Mouse (Mus musculus): ENCODE results near the gene Apc2. TPM values are rescaled to one million over a fixed set of nuclear protein-coding genes. Genes with fewer than 3 reads are reported as not detected.

Apc2 gene
- polyA plus RNA-seq, 1 experiment, result 0.57 TPM

- no peak for DNase-seq
- H3K27ac ChIP-seq (ENCODE audit: control insufficient read depth, insufficient read depth, low read length), result no peak overlapping the region
- peaks cover 70% of the 10 kb centered on the region for H3K36me3 ChIP-seq (ENCODE audit: control insufficient read depth, insufficient read depth, low read length)
- no peaks in the 10 kb centered on the region for H3K27me3 ChIP-seq (ENCODE audit: control insufficient read depth, insufficient read depth, low read length)
- no peak overlapping the region for H3K4me3 ChIP-seq (ENCODE audit: control insufficient read depth, insufficient read depth, low read length)
- TF ChIP-seq CTCF (IDR thresholded peaks at IDR 0.05; ENCODE audit: borderline replicate concordance, control insufficient read depth, extremely low read depth, insufficient read depth, low read length, poor library complexity), result no peak
- TF ChIP-seq POLR2A (IDR thresholded peaks at IDR 0.05; ENCODE audit: control insufficient read depth, extremely low read depth, insufficient read depth, low read length, poor library complexity), result no peak
- no peaks in the 10 kb centered on the region for H3K4me1 ChIP-seq (replicated peaks; ENCODE audit: control insufficient read depth, insufficient read depth, low read length)
- 97% methylated on average over 7 of the region's 7 CpGs for WGBS
Measured at GRCm38 (mm10) chr10:80281304-80281703, 14.5 kb upstream of the Apc2 start.

- Histone ChIP-seq H3K27me3 (ENCODE audit: control insufficient read depth, insufficient read depth, low read length) (no peaks in the 10 kb centered on the region), H3K36me3 (ENCODE audit: control insufficient read depth, insufficient read depth, low read length) (peaks cover 66% of the 10 kb centered on the region), H3K27ac (ENCODE audit: control insufficient read depth, insufficient read depth, low read length) (no peak overlapping the region), H3K4me3 (ENCODE audit: control insufficient read depth, insufficient read depth, low read length) (no peak overlapping the region), H3K4me1 (replicated peaks; ENCODE audit: control insufficient read depth, insufficient read depth, low read length) (no peaks in the 10 kb centered on the region)
- WGBS, result 86% methylated on average over 8 of the region's 8 CpGs
- TF ChIP-seq POLR2A (IDR thresholded peaks at IDR 0.05; ENCODE audit: control insufficient read depth, extremely low read depth, insufficient read depth, low read length, poor library complexity), result no peak
- no peak for TF ChIP-seq CTCF (IDR thresholded peaks at IDR 0.05; ENCODE audit: borderline replicate concordance, control insufficient read depth, extremely low read depth, insufficient read depth, low read length, poor library complexity)
- DNase-seq, result no peak
Measured at GRCm38 (mm10) chr10:80281921-80282371, 13.8 kb upstream of the Apc2 start.

GRCm38 (mm10) chr10:80282481-80283441 is 13.0 kb upstream of the Apc2 start:
- Histone ChIP-seq H3K4me3 (ENCODE audit: control insufficient read depth, insufficient read depth, low read length) (no peak overlapping the region), H3K27ac (ENCODE audit: control insufficient read depth, insufficient read depth, low read length) (no peak overlapping the region), H3K27me3 (ENCODE audit: control insufficient read depth, insufficient read depth, low read length) (no peaks in the 10 kb centered on the region), H3K36me3 (ENCODE audit: control insufficient read depth, insufficient read depth, low read length) (peaks cover 63% of the 10 kb centered on the region), H3K4me1 (replicated peaks; ENCODE audit: control insufficient read depth, insufficient read depth, low read length) (no peaks in the 10 kb centered on the region)
- WGBS, result 81% methylated on average over 20 of the region's 20 CpGs
- no peak for DNase-seq
- TF ChIP-seq POLR2A (IDR thresholded peaks at IDR 0.05; ENCODE audit: control insufficient read depth, extremely low read depth, insufficient read depth, low read length, poor library complexity), result no peak
- no peak for TF ChIP-seq CTCF (IDR thresholded peaks at IDR 0.05; ENCODE audit: borderline replicate concordance, control insufficient read depth, extremely low read depth, insufficient read depth, low read length, poor library complexity)

- WGBS, result 91% methylated on average over 13 of the region's 15 CpGs
- DNase-seq, result no peak
- TF ChIP-seq POLR2A (IDR thresholded peaks at IDR 0.05; ENCODE audit: control insufficient read depth, extremely low read depth, insufficient read depth, low read length, poor library complexity) (no peak), CTCF (IDR thresholded peaks at IDR 0.05; ENCODE audit: borderline replicate concordance, control insufficient read depth, extremely low read depth, insufficient read depth, low read length, poor library complexity) (no peak)
- Histone ChIP-seq H3K4me1 (replicated peaks; ENCODE audit: control insufficient read depth, insufficient read depth, low read length) (no peaks in the 10 kb centered on the region), H3K36me3 (ENCODE audit: control insufficient read depth, insufficient read depth, low read length) (peaks cover 43% of the 10 kb centered on the region), H3K27me3 (ENCODE audit: control insufficient read depth, insufficient read depth, low read length) (no peaks in the 10 kb centered on the region), H3K4me3 (ENCODE audit: control insufficient read depth, insufficient read depth, low read length) (no peak overlapping the region), H3K27ac (ENCODE audit: control insufficient read depth, insufficient read depth, low read length) (no peak overlapping the region)
Measured at GRCm38 (mm10) chr10:80285222-80286070, 10.3 kb upstream of the Apc2 start.

- Histone ChIP-seq H3K36me3 (ENCODE audit: control insufficient read depth, insufficient read depth, low read length) (peaks cover 39% of the 10 kb centered on the region), H3K4me3 (ENCODE audit: control insufficient read depth, insufficient read depth, low read length) (no peak overlapping the region), H3K27ac (ENCODE audit: control insufficient read depth, insufficient read depth, low read length) (no peak overlapping the region), H3K27me3 (ENCODE audit: control insufficient read depth, insufficient read depth, low read length) (no peaks in the 10 kb centered on the region), H3K4me1 (replicated peaks; ENCODE audit: control insufficient read depth, insufficient read depth, low read length) (peaks cover 6% of the 10 kb centered on the region)
- DNase-seq, result no peak
- 88% methylated on average over 12 of the region's 12 CpGs for WGBS
- TF ChIP-seq POLR2A (IDR thresholded peaks at IDR 0.05; ENCODE audit: control insufficient read depth, extremely low read depth, insufficient read depth, low read length, poor library complexity) (no peak), CTCF (IDR thresholded peaks at IDR 0.05; ENCODE audit: borderline replicate concordance, control insufficient read depth, extremely low read depth, insufficient read depth, low read length, poor library complexity) (no peak)
Measured at GRCm38 (mm10) chr10:80288097-80288496, 7.7 kb upstream of the Apc2 start.

- no peak for TF ChIP-seq POLR2A (IDR thresholded peaks at IDR 0.05; ENCODE audit: control insufficient read depth, extremely low read depth, insufficient read depth, low read length, poor library complexity)
- no peak for DNase-seq
- WGBS, result 81% methylated on average over 8 of the region's 8 CpGs
Measured at GRCm38 (mm10) chr10:80288657-80289056, 7.1 kb upstream of the Apc2 start.

More at GRCm38 (mm10) chr10:80288657-80289056, 7.1 kb upstream of the Apc2 start:
- no peak overlapping the region for H3K27ac ChIP-seq (ENCODE audit: control insufficient read depth, insufficient read depth, low read length)
- peaks cover 37% of the 10 kb centered on the region for H3K36me3 ChIP-seq (ENCODE audit: control insufficient read depth, insufficient read depth, low read length)
- H3K27me3 ChIP-seq (ENCODE audit: control insufficient read depth, insufficient read depth, low read length), result no peaks in the 10 kb centered on the region
- H3K4me3 ChIP-seq (ENCODE audit: control insufficient read depth, insufficient read depth, low read length), result no peak overlapping the region
- peaks cover 12% of the 10 kb centered on the region for H3K4me1 ChIP-seq (replicated peaks; ENCODE audit: control insufficient read depth, insufficient read depth, low read length)
